Mouse (Mus musculus) cerebellum, postnatal 25 days (tissue): ENCODE results near the gene Pih1d1.
A peak's percentile ranks its signal among the peaks of the same experiment; 100 is the strongest.
"Not testable (repeated sequence)": the region's sequence is repeated elsewhere in the genome, so short reads cannot be mapped to it uniquely, and the experiment has no call there.

Experiments
- DNase-seq, 2 experiments: peaks; one replicate each; pipeline ENCODE4 v3.0.0; 2021; ENCODE audit warnings: mixed read lengths in 2 of 2

The Pih1d1 gene

GRCm38 (mm10) chr7:45154096-45154992 lies at the start of gene Pih1d1, which contains the start of gene Aldh16a1:
Pih1d1 (plus strand) TSS chr7:45154303.
Aldh16a1 (minus strand) TSS chr7:45154584.
- peak; percentile 99 for DNase-seq

- DNase-seq = no peak
These were observed 49.2 kb upstream of the Pih1d1 start for GRCm38 (mm10) chr7:45104941-45105340.

DNA sequence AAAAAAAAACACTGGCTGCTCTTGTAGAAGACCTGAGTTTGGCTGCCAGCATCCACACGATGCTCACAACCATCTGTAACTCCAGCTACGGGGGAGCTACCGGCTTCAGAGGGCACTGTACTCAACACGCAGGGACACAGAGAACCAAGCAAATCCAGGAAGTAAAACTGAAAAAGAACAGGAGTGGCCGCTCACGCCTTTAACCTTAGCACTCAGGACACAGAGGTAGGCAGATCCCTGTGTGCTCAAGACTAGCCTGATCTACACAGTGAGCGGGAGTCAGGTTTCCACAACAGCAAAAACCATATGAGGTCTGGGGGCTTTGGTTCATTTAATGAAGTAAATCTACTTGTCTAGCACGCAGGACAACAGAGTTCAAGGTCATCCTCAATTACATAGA lies 48.6 kb upstream of the Pih1d1 start:
- DNase-seq = no peak

DNA sequence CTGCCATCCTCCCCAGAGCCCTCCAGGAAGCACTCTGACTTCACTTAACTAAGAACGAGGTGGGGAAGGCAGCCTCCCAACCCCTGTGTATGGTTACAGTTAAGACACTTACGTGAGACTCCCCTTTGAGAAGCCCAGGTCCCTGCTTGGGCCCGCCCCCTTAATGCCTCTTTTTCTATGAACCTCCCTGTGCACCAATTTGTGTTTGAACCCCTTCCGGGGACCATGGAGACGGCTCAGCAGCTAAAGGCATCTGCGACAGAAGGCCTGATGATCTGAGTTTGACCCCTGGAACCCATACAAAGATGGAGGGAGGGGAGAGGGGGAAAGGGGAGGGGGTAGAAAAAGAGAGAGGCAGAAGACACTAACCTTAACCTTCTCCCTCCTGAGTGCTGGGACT lies 47.7 kb upstream of the Pih1d1 start:
- DNase-seq = no peak

- no peak for DNase-seq
These were observed 47.0 kb upstream of the Pih1d1 start for GRCm38 (mm10) chr7:45107052-45107645.

DNA sequence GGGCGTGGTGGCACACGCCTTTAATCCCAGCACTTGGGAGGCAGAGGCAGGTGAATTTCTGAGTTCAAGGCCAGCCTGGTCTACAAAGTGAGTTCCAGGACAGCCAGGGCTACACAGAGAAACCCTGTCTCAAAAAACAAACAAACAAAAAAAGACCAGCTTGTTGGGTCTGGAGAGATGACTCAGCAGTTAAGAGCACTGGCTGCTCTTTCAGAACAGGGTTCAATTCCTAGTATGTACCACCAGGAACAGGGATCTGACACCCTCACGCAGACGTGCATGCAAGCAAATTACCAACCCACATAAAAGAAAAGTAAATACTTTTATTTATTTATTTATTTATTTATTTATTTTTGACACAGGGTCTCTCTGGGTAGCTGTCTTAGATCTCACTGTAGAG lies 44.0 kb upstream of the Pih1d1 start:
- not testable (repeated sequence) for DNase-seq

- no peak for DNase-seq
These were observed 42.2 kb upstream of the Pih1d1 start for GRCm38 (mm10) chr7:45111940-45112339.

DNA sequence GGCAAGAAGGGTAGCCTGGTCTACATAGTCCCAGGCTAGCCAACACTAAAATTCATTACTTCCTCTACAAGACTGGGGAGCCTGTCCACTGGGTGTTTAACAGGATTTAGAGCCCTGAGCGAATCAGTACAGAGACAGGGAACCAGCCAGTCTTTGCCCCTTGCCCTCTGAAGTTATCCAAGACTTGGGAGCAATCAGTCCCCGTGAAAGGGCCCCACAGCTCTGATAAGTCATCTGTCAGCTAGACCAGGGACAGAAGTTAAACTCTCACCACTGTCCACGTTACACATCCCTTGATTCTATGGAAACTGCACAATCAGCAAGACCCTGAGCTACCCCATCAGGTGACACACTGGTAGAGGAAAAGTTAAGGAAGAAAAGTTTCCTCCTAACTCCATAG lies 41.6 kb upstream of the Pih1d1 start:
- no peak for DNase-seq

DNA sequence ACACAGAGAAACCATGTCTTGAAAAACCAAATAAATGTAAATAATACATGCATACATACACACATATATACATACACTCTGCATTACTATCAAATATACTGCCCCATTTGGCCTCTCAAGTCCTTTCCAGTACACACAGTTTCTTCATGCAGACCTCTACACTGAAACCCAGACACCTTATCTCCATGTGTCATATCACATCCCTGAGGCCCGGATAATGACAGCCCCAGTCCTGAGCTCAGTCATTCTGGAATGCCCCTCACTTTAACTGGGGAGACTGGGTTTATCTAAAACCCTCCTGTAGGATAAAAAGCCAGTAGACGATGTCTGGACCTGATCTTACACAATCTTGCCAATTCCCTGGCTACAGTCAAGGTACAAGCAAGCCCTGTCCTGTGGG lies 40.6 kb upstream of the Pih1d1 start:
- DNase-seq = no peak

GRCm38 (mm10) chr7:45117566-45117965 lies 36.5 kb upstream of the Pih1d1 start:
- DNase-seq = no peak

DNA sequence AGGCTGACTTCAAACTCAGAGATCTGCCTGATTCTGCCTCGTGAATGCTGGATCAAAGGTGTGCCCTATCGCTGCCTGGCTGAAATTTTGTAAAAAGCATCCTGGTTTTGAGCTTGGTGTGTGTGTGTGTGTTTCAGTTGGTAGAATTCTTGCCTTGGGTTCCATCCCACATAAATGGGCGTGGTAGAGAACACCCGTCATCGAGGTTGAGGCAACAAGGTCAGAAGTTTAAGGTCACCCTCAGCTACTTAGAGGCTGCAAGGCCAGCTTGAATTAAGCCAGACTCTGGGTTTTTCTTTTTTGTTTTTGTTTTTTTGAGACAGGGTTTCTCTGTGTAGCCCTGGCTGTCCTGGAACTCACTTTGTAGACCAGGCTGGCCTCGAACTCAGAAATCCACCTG lies 35.8 kb upstream of the Pih1d1 start:
- no peak for DNase-seq

DNA sequence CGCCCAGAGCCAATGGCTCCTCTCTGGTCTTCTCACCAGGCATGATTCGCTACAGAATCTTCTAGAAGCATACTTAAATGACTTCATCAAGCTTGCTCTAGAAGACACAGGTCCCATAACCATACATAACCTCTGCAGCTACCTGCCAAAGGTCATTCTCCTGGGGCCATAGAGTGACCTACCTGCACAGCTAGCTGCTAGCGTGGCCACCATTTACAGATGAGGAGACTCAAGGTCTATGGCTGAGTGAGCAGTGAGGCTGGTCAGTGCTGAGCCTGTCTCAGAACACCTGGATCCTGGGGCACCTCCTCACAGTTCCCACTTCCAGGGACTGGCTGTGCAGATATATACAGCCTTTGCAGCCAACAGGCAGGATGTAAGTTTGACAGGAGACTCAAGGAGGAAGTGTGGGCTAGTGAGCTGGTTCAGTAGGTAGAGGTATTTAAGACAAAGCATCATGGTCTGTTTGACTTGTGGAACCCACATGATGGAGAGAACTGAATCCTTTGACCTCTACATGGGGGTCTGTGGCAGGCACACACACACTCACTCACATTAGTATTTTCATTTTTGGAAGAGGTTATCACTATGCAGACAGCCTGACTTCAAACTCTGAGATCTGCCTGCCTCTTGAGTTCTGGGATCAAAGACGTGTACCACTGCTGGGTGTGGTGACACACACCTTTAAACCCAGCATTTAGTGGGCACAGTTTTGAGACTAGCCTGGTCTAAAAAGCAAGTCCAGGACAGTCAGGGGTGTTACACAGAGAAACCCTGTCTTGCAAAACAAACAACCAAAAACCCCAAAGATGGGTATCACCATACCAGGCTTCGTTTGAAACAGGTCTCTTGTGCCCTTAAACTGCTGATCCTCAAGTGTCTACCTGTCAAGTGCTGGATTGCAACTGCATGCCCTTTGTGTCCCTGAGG lies 34.1 kb upstream of the Pih1d1 start:
- DNase-seq = no peak

DNA sequence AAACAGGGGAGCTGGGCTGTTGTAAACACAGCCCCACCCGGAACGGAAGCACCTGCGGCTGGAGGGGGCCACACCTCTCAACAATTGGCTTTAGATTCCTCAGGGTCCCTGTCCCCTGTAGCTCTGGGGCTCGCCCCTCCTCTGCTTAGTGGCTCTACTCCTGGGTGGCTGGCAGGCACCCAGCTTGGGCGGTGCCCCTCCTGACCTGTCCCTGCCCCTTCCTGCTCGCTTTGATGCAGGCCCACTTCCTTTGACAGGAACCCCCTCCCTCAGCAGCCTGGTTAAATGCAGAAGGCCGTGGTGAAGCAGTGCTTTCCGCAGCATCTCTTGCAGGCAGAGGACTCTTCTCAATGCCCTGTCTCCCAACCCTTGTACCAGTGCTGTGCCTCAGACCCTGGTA lies 32.7 kb upstream of the Pih1d1 start:
- DNase-seq = peak in 1 of 2 experiments; percentile 37

DNA sequence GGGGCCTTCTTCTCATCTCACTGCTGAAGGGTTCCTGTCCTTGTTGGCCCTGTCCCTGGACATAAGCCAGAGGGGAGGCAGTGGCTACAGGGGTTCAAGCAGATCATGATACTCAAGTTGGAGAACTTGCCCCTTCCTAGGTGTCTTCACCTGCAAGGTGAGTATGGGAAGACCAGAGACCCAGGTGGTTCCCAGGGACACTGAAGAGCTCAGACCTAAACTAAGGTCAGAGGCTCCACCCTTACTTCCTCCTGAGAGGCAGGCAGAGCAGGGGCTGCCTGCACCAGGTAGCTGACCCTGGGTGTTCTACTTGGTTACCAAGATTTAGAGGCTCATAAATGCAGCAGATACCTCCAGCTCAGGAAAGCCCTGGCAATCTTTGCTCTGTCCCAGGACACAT lies 32.1 kb upstream of the Pih1d1 start:
- no peak for DNase-seq

DNA sequence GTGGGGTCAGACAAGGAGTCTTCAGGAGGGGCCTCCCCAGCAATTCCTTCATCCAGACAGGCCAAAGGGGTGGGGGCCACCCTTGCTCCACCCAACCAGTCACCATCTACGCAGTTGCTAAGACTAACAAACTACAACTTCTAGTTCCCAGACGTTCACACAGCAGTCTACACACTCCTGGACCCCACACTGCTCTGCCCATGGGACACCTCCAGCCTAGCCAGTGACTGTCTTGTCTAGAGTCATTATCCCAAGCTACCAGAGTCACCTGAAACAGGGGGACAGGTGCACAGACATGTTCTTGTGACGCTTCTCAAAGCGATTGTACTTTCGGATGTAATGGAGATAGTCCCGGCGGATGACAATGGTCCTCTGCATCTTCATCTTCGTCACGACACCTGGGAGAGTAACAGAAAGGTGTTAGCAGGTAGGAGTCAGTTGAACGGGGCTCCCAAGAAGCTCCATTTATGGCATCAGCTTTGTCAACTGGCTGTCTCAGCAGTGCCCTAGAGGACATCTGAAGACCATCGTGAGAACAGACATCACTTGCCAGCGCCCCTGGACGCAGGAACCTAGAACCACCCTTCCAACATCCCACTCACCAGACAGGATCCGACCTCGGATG lies 31.4 kb upstream of the Pih1d1 start:
- no peak for DNase-seq

DNA sequence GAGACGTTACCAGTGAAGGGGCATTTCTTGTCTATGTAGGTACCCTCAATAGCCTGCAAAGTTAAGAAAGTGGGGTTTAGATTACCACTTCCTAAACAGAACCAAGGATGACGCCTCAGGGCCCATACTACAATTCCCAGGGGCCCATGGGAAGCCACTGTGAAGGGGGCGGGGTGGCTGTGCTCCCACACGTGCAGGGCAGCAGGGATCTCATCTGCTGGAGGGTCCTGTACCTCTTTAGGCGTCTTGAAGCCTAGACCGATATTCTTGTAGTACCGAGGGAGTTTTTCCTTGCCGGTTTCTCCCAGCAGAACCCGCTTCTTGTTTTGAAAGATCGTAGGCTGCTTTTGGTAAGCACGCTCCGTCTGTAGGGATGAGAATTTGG lies 30.9 kb upstream of the Pih1d1 start:
- no peak for DNase-seq

DNA sequence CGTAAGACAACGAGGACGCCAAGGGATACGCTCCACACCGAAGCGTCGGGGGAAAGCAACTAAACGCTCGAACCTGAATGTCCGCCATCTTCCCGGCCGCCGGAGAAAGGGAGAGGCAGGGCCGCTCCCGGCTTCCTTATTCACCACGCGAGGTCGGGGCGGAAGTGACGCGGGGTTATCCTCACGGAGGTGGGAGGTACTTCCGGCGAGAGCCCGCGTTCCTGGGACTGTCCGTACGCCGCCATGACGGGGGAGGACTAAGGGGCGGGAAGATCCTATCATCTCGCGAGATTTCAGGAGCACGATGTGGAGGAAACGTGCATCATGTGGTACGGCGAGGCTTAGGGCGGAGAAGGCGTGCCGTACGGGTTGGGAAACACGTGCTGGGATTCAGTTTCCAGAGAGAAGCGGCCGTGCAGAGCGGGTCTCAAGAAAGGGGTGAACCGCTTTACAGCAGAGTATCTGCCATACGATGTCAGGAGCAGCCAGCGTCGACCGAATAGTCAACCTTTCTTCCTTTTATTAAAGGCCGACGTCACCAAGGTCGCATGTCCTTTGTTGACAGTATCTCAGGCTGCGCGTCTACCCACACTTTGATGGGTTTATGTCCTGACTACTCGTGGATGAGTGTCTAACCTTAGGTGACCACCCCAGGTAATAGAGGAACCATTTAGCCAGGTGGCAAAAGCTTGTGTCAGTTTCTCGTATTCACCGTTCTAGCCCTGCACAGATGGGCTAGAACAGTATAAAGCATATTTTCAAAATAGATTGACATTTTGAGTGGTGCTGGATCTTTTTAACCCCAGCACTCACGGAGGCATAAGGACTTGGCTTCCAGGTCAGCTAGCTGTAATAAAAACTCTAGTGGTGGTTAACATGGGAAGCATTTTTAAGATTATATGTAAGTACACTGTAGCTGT lies 29.6 kb upstream of the Pih1d1 start, which contains the start of gene Rps11:
TSS of gene Rps11 (minus strand) at position 216 of the 920 bp plus-strand sequence.
- DNase-seq = peak; percentile 97 to 99

DNA sequence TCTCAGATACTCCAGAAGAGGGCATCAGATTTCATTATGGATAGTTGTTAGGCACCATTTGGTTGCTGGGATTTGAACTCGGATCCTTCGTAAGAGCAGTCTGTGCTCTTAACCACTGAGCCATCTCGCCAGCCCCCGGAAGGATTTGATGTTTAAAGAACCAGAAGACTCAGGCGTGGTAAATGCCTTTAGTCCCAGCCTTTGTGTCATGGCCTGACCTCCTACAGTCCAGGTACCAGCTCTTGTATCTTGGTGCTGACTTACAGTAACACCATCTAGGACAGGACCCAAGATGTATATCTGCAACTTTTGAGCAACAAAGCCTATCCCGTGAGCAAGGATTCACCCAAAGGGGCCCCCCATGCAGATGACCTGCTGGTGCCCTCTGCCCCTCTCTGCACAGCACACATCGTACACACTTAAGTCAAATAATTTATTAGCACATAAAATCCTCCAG lies 28.9 kb upstream of the Pih1d1 start:
- DNase-seq = no peak

- DNase-seq = not testable (repeated sequence)
These were observed 28.5 kb upstream of the Pih1d1 start for GRCm38 (mm10) chr7:45125649-45126048.

- no peak for DNase-seq
These were observed 27.8 kb upstream of the Pih1d1 start for GRCm38 (mm10) chr7:45126147-45126843.
